Mouse (Mus musculus) gastrocnemius, postnatal 25 days (tissue): ENCODE results near the gene Tekt5. TPM values are rescaled to one million over a fixed set of nuclear protein-coding genes. Genes with fewer than 3 reads are reported as not detected.

Experiments used
- DNase-seq: peaks from one replicate; pipeline ENCODE4 v3.0.0; 2022
- long read RNA-seq, 2 experiments: library from polyadenylated mRNA; stranded (forward); transcript quantifications; one replicate each; pipeline ENCODE4 v2.0.0; 2021
- total RNA-seq, 2 experiments: library from RNA; stranded (reverse); gene quantifications; 1 replicate in 1 of 2; 2 replicates in 1 of 2; pipeline ENCODE4 v1.2.3; 2021

Tekt5 gene
- total RNA-seq: not detected
- long read RNA-seq, experiment 1: 0 reads
- long read RNA-seq, experiment 2: 0 reads

DNA sequence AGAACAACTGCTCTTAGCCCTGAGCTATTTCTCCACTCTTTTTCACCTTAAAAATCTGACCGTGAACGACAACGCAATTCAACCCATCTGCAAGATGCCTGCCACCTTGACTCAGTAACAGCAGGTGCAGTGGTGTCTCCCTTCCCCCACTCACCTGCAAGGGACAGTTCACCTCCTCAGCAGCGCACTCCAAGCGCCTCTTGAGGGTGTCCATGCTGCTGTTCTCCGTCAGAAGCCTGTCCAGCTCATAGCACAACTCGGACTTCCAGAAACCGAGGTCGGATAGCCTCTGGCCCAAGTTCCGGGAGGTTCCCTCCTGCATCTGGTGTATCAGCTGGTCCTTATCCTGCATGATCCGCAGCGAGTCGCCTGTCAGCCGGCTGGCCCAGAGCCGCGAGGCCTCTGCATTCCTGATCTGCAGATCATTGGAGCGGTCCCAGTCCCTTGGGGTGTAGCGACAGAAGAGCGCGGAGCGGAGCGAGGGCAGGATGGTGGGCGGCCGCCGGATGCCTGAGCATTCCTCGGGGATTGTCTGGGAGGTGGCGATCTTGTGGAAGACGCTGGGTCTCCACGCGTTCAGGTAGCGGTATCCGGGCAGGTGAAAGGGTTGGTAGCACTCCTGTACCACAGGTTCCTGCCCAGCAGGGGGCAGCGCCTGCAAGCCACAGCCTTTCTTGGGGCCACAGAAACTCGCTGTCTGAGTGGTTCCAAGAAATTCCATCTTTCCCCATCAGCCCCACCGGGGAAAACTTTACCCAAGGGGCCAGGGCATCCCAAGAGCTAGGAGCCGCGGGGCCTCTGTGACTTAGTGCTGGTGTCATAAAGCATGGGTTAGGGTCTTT is at the start of gene Tekt5:
Tekt5 (minus strand) TSS at position 792 of the 842 bp plus-strand sequence.
- peak; percentile 32 for DNase-seq

DNA sequence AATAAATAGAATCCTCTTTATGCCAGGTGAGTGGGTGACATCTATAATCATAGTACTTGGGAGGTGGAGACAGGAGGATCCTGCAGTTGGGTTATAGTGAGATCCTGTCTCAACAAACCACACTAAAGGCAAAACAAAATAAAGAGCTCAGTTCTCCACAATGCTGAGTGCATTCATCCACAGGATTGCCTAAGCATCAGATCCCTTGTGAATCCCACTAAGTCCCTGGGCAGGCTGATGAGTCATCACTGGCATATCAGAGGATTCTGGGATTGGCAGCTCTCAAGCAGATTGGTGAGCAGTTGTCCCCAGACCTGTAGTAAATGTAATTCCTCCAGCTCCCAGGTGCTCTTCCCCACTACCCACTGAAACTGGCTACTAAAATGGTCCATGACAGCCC is 48.4 kb upstream of the Tekt5 start:
- DNase-seq: no peak

DNA sequence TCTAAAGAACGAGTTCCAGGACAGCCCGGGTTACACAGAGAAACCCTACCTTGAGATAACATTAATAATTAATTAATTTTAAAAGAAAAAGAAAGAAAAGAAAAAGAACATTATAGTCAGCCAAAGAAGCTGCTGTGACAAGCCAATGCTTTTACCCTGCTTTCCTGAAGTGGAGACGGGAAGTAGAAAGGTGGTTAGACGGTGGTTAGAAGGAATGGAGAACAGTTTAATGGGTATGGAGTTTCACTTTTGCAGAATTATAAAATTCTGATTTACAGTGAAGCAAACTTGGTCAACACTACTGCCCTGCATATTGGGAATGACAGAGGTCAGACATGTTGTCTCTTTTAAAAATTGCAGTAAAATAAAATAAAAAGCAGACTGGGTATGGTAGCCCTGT is 46.5 kb upstream of the Tekt5 start:
- DNase-seq: no peak

DNA sequence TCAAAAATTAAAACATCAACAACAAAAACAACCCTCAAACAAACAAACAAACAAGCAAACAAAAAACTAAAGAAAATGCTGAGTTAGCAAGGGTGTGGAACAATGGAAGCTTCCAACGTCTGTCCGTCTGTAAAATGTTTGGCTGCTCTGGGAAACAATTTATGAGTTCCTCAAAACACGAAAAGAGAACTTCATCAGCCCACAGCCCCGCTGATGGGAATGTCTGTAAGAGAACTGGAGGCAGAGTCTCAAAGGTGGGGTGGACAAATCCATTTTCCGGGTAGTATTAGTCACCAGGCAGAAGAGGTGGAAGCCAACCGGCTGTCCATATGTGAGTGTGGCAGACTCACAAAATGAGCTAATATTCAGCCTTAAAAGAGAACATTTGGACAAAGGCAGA is 46.0 kb upstream of the Tekt5 start:
- no peak for DNase-seq

DNA sequence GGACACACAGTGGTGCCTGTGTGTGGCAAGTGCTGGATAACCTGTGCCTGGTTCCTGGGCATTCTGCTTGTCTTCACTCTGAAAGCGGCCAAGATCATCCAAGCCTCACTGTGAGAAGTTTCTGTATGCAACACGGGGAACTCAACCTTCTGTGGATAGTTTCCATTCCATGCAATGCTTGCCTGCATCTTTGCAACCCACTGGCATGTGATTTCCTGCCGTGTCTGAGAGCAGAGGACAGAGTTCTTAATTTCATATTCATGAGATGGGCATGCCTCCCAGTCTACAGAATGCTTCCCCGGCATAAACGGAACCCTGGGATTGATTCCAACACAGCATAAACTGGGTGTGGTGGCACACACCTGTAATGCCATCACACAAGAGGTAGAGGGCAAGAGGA is 42.8 kb upstream of the Tekt5 start:
- no peak for DNase-seq

DNA sequence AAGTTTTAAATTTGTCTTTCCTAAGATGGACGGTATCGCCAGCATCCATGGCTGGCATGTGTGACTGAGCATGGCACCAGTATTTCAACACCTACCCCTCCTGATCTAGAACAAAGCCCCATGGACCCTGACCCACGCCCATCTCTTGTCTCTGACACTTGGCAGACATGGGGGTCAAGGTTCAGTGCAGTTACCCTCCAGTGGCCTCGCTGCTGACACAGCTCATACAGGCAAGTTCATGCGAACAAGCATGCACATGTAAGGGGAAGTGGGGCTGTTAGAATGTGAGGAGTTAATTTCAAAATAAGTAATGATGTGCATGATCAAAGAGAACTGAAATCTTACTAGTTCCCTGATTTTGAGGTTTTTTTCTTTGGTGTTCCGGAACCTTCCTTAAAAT is 40.9 kb upstream of the Tekt5 start:
- no peak for DNase-seq

DNA sequence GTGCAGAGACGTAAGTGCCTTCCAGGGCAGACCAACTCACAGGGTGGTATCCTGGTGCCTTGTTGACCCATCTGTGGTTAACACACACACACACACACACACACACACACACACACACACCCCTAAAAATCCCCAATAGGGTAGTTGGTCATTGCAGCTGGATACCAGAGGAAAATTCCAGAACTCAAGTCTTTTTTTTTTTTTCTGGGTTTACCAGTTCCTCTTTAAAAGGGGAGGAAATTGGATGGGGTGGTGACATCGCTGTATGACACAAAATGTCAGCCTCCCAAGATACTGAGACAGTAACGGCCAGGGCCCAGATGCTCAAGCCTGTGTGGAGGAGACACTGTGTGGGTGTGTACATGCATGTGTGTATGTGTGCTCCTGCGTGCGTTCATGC is 38.1 kb upstream of the Tekt5 start:
- DNase-seq: no peak

DNA sequence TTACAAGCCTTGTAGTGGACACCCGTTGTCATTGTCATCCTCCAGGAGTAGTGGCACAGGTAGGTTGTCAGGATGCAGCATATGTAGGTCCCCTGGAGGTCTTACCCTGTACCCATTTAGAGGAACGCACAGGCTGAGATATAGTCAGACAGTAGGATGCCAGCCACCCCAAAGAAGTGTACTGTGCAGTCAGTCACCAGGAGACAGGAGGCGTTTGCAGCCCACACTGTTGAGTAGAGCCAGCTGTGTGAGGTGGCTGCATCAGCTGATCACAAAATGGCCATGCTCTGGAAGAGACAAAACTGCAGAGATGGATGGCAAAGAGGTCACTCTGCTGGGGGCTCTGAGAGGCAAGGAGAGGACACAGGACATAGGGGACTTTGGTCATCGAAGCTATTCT is 37.1 kb upstream of the Tekt5 start:
- no peak for DNase-seq

DNA sequence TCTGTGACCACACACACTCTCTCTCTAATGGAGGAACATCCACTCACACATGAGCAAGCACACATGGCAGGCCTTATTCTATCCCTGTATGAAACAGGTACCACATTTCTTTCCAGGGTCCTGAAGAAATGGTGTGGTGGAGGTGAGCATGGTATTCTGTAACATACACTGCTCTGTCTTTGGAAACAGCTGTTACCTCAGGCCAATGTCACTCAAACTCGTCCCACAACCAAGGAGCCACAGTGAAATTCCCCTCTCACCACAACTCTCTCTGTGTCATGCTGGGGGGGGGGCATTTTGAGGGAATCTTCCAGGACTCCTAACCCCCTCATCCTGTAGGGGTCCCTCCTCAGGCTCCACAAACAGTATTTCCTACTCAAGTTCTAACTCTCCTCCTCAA is 36.6 kb upstream of the Tekt5 start:
- no peak for DNase-seq

- DNase-seq: no peak
These were observed 25.3 kb upstream of the Tekt5 start for GRCm38 (mm10) chr16:10420447-10421054.

GRCm38 (mm10) chr16:10417723-10418259 is 22.5 kb upstream of the Tekt5 start:
- DNase-seq: no peak

DNA sequence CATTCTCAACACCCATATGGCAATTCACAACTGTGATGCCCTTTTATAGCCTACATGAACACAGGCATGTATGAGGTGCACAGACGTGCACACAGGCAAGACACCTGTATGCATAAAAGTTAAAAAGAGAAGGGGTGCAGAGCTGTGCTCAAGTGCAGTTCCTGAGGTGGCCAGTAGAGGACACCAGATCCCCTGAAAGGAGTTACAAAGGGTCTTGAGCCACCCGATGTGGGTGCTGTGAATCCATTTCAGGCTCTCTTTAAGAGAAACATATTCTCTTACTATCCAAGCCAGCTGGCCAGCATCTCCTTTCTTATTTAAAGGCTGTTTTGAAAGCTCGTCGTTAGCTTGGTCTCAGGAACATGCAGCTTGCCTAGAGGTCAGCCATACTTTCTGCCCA is 21.6 kb upstream of the Tekt5 start:
- no peak for DNase-seq

DNA sequence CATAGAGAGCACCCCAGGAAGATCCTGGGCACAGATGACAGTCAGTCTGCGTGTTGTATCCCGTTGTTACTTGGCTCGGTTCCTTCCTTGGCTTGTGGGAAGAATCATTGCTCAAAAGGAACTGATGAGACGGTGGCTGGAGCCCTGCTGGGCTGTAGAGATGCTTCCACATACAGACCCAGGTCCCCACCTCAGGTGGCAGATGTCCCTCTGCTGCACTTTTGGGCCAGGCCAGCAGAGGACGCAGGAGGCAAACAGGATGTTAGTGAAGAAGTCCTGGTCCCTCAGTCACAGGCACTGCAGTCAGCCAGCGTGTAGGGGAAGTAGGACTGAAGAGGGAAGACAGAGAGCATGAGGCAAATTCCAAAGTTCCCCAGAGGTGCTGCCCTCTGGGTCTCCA is 20.7 kb upstream of the Tekt5 start:
- DNase-seq: no peak

DNA sequence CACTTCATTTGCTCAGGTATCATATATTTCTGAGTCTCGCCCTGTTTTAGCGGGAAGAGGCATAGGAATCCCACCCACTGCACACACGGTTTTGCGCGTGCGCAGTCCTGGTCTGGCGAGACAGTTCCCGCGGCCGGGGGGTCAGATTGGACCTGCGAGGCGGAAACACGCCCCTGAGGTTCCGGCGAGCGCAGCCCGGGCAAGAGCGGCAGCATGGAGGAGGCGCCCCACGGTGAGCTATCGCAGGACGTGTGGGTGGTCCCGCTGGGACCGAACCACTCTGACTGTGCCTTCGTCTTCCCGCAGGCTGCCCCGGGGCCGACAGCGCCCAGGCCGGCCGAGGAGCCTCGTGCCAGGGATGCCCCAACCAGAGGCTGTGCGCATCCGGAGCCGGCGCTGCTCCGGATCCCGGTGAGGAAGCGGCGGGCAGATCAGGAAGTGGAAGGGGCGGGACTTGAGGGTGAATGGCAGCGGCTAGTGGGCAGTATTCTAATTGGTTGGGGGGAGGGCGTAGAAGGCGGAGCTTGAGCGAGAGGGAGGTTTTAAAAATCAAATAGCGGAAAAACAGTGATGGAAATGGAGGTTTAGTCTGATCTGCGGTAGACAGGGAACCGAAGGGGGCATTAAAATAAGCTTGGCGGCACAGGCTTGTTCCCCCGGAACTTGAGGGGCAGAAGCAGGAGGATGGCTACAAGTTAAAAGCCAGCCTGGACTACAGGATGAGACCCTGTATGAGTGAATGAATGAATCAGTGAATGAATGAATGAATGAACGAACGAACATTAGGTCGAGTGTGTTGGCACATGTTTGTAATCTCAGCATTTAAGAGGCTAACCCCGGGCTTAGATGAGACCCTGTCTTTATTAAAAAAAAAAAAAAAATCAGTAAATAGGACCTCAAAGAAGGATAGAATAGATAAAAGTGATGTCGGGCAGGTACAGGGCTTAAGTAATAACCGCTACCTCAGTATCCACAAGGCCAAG is 16.8 kb upstream of the Tekt5 start, which contains the start of gene Nubp1:
Nubp1 (plus strand) TSS at position 185 of the 983 bp plus-strand sequence.
- peak; percentile 92 for DNase-seq

GRCm38 (mm10) chr16:10399160-10399559 is 3.9 kb upstream of the Tekt5 start:
- DNase-seq: no peak

- no peak for DNase-seq
These were observed 3.5 kb upstream of the Tekt5 start for GRCm38 (mm10) chr16:10398755-10399154.

DNA sequence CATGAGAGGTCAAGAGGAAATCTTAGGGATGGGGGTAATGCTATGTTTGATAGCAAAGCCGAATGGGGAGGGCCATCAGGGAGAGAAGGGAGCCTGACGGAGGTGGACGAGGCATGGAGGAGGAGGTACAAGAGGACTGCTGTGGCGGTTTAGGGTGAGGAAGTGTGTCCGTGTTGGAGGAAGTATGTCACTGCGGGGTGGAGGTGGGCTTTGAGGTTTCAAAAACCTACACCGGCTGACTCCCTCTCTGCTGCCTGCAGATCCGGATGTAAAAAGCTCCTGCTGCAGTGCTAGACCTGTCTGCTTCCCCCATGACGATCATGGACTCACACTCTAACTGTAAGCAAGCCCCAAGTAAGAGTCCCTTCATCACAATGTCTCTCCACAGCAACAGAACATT is 2.7 kb downstream of the Tekt5 start:
- no peak for DNase-seq

GRCm38 (mm10) chr16:10388634-10389365 is 6.5 kb downstream of the Tekt5 start:
- no peak for DNase-seq

DNA sequence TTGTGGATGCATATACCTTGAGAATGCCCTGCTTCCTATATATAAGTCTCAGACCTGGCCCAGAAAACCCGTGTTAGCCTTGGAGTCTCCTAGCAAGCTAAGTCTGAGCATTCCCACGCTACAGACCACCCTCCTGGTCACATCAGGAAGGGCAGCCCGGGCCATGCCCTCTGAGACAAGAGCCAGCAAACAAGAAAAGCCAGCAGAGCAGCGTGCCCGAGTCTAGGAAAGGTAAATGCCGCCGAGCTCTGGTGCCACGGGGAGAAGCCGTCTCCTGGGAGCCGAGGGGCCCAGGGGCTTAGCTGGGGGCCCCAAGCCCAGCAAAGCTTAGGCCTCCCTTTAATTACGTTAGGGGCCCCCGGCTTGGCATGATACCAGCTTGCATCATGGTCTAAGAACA is 10.0 kb downstream of the Tekt5 start:
- no peak for DNase-seq

DNA sequence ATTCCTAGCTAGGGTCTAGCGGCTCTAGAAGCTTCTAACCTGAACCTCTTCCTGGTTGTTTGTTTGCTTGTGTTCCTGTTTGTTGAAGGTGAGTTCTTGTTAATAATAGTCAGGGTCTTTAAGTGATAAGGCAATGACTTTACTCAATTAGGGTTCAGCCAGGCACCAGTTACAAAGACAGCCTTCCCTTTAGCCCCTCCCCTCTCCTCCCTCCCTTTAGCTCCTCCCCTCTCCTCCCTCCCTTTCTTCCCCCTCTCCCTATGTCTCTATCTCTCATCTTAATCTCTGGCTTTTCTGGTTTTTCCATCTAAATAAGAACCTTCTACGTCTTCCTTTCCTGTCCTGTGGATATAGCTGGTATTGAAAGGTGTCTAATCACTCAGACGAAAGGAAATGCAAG is 10.7 kb downstream of the Tekt5 start:
- no peak for DNase-seq

DNA sequence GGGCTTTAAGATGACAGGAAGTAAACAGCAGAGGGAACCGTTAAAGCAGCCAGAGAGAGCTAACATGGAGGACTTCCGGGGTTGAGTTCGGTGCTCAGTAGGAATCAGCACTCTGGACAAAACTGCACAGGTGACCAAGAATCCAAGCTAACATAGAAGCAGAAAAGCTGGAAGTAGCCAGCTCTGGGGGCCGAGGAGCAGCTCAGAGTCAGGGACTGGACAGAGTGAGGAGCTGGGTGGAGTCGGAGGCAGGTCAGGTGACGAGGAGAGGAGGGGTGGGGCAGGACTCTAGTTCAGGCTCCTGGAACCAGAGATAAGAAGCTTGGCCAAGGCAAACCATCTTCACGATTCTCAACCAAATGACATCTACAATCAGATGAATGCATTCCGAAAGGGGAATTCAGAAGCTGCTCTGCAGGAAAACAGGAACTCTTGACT is 11.2 kb downstream of the Tekt5 start:
- no peak for DNase-seq
